Mouse (Mus musculus) olfactory bulb, adult 2 months (tissue): Measurements from ENCODE around the gene Fkbp4. TPM values are rescaled to one million over a fixed set of nuclear protein-coding genes. Genes with fewer than 3 reads are reported as not detected.

Experiments
- H3K27ac ChIP-seq: fragments of 200-500 bp; 2 replicates; pipeline ENCODE4 v1.5.1; 2012; ENCODE audit warnings: low read depth, low read length; ENCODE audit not compliant: insufficient read depth
- H3K4me1 ChIP-seq: fragments of 200-500 bp; 2 replicates; pipeline ENCODE4 v1.6.1; 2012; ENCODE audit warnings: low read length; ENCODE audit not compliant: control insufficient read depth, insufficient read depth
- H3K4me3 ChIP-seq: fragments of 200-500 bp; 2 replicates; pipeline ENCODE4 v1.5.1; 2012; ENCODE audit warnings: mild to moderate bottlenecking, low read depth, low read length, moderate library complexity; ENCODE audit not compliant: insufficient read depth
- CTCF ChIP-seq: fragments of 200-500 bp; IDR thresholded peaks from 2 replicates; pipeline ENCODE4 v1.5.1; 2012; ENCODE audit warnings: low read depth, mild to moderate bottlenecking, low read length, moderate library complexity; ENCODE audit not compliant: insufficient read depth
- POLR2A ChIP-seq: fragments of 200-500 bp; IDR thresholded peaks from 2 replicates; pipeline ENCODE4 v1.6.1; 2012; ENCODE audit warnings: mild to moderate bottlenecking, low read depth, low read length, moderate library complexity; ENCODE audit not compliant: insufficient read depth
- WGBS: fragments of 180-500 bp; shearing (Covaris S2); methylation state at CpG from one replicate; pipeline ENCODE4 v1.1.7; 2018; 5-methylcytosine and 5-hydroxymethylcytosine counted together
- polyA plus RNA-seq: library from polyadenylated mRNA; stranded (reverse); fragments of >200 nt; gene quantifications from 2 replicates; pipeline ENCODE4 v1.2.4, GENCODE M21; 2012; ENCODE audit warnings: low replicate concordance; ENCODE audit not compliant: missing spikeins, insufficient read depth, insufficient read length

Gene Fkbp4
- polyA plus RNA-seq, 1 experiment, result not detected

DNA sequence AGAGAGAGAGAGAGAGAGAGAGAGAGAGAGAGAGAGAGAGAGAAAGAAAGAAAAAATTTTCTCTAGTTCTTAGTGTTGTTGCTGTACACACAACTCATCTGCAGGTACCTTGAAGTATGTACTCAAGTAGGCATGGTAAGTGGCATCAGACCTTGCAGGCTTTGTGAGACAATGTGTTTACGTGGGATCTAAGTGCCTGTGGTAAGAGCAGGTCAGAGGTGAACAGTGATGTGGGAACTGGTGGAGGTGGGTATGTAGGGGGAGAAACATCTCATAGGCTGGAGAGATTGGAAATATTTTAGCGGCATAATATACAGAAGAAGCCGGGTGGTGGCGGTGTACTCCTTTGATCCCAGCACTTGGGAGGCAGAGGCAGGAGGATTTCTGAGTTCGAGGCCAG lies 10.9 kb downstream of the Fkbp4 start:
- no peaks in the 10 kb centered on the region for H3K4me1 ChIP-seq
- H3K4me3 ChIP-seq, result no peak overlapping the region
- no peak overlapping the region for H3K27ac ChIP-seq
- no peak for TF ChIP-seq POLR2A
- TF ChIP-seq CTCF, result no peak
- WGBS, result 92% methylated on average over 5 of the region's 5 CpGs

DNA sequence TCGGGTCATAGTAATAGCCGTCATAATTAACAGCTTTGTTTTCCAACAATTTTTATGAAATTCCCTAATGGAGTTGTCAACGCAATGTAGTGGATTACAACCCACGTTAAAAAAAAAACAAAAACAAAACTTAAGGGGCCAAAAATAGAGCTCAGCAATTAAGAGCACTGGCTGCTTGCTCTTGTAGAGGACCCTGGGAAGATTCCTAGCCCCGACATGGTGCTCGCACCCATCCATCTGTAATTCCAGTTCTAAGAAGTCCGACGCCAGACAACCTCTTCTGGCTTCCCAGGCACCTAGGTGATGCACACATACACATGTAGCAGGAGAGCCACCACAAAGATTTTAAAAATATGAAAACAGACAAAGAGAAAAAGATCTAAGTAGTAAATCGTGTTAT lies 13.4 kb downstream of the Fkbp4 start:
- H3K4me3 ChIP-seq, result peak overlapping the region; percentile 94
- no peak for TF ChIP-seq POLR2A
- TF ChIP-seq CTCF, result no peak
- WGBS, result 14% methylated on average over 9 of the region's 9 CpGs
- peaks cover 3% of the 10 kb centered on the region for H3K4me1 ChIP-seq
- H3K27ac ChIP-seq, result peak overlapping the region; percentile 100

- WGBS, result under 1% methylated on average over 42 of the region's 42 CpGs
- Histone ChIP-seq H3K27ac (peak within 1 kb of the TSS; percentile 100), H3K4me1 (peaks cover 3% of the 10 kb centered on the region), H3K4me3 (peak within 1 kb of the TSS; percentile 94)
- peak; percentile 98 for TF ChIP-seq POLR2A
- TF ChIP-seq CTCF, result no peak
These were observed 14.0 kb downstream of the Fkbp4 start, which contains the start of gene Itfg2 for GRCm38 (mm10) chr6:128424269-128425019. Gene Itfg2 (minus strand): TSS chr6:128424931.

GRCm38 (mm10) chr6:128423496-128424268 lies 14.8 kb downstream of the Fkbp4 start:
- peaks cover 3% of the 10 kb centered on the region for H3K4me1 ChIP-seq
- WGBS, result 41% methylated on average over 16 of the region's 16 CpGs
- H3K4me3 ChIP-seq, result peak overlapping the region; percentile 94
- H3K27ac ChIP-seq, result peak overlapping the region; percentile 86
- no peak for TF ChIP-seq POLR2A

- H3K4me3 ChIP-seq, result no peak overlapping the region
- H3K27ac ChIP-seq, result peak overlapping the region; percentile 56; the same call in 1 of the 2 replicates
- TF ChIP-seq POLR2A (no peak), CTCF (no peak)
- 86% methylated on average over 3 of the region's 3 CpGs for WGBS
- H3K4me1 ChIP-seq, result peaks cover 3% of the 10 kb centered on the region
These were observed 17.0 kb downstream of the Fkbp4 start for GRCm38 (mm10) chr6:128421480-128421879.

- Histone ChIP-seq H3K4me3 (no peak overlapping the region), H3K27ac (peak overlapping the region; percentile 56; the same call in 1 of the 2 replicates), H3K4me1 (peaks cover 3% of the 10 kb centered on the region)
- WGBS, result 75% methylated on average over 2 of the region's 2 CpGs
- no peak for TF ChIP-seq POLR2A
- no peak for TF ChIP-seq CTCF
These were observed 17.4 kb downstream of the Fkbp4 start for GRCm38 (mm10) chr6:128421036-128421435.

DNA sequence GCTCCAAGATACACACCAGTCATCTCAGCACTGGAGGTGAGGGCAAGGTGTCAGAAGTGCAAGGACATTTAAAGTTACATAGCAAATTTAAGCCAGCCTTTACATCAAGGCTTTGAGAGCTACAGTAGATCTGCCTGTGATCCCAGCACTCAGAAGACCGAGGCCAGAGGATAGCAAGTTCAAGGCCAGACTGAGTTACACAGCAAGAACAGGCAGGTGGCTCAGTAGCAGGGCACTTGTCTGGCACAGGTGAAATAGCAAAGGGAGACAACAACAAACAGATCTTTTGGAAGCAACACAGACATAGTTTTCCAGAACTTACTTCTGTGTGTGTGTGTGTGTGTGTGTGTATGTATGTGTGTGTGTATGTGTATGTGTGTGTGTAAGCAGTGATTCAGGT lies 20.4 kb downstream of the Fkbp4 start:
- H3K4me3 ChIP-seq, result no peak overlapping the region
- peaks cover 3% of the 10 kb centered on the region for H3K4me1 ChIP-seq
- no peak overlapping the region for H3K27ac ChIP-seq
- no peak for TF ChIP-seq CTCF
- WGBS, result 76% methylated on average over 1 of the region's 1 CpGs

GRCm38 (mm10) chr6:128416169-128416568 lies 22.3 kb downstream of the Fkbp4 start:
- TF ChIP-seq CTCF, result no peak
- TF ChIP-seq POLR2A, result no peak
- Histone ChIP-seq H3K4me1 (peaks cover under 1% of the 10 kb centered on the region), H3K4me3 (no peak overlapping the region), H3K27ac (no peak overlapping the region)
- WGBS, result 92% methylated on average over 5 of the region's 5 CpGs

DNA sequence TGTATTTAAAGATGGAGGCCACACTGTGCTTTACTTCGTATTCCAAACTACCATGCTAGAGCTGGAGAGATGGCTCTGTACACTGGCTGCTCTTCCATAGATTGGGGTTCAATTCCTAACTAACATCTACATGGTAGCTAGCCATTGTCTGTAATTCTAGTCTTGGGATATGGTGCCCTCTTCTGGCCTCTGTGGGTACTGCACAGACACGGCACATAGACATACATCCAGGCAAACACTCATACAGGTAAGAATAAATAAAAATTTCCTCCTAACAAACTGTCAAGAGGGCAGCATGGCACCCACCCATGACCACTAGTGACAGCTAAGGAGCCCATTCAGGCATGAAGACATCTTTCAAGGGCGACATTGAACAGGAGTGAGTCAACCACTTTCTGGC lies 27.4 kb downstream of the Fkbp4 start:
- no peak overlapping the region for H3K27ac ChIP-seq
- TF ChIP-seq CTCF, result no peak
- no peak for TF ChIP-seq POLR2A
- H3K4me1 ChIP-seq, result peaks cover 8% of the 10 kb centered on the region; the same call in 1 of the 2 replicates
- 13% methylated on average over 3 of the region's 3 CpGs for WGBS
- no peak overlapping the region for H3K4me3 ChIP-seq
